Mouse (Mus musculus) kidney, adult 2 months (tissue): ENCODE data around the gene Aip.
"Not testable (repeated sequence)": the region's sequence is repeated elsewhere in the genome, so short reads cannot be mapped to it uniquely, and the experiment has no call there.

ENCODE experiments used
- CTCF ChIP-seq: fragments of 200-500 bp; conservative IDR thresholded peaks from 2 replicates; pipeline ENCODE4 v1.5.1; 2011; ENCODE audit warnings: low read depth, mild to moderate bottlenecking, control low read depth, low read length, moderate library complexity, mixed read lengths; ENCODE audit not compliant: insufficient read depth, insufficient read length
- POLR2A ChIP-seq: fragments of 200-500 bp; IDR thresholded peaks from one replicate; pipeline ENCODE4 v1.6.1; 2011; ENCODE audit warnings: low read depth, low read length, control low read depth

- TF ChIP-seq CTCF, POLR2A: not testable (repeated sequence)
Measured at GRCm38 (mm10) chr19:4135229-4135962, 9.7 kb upstream of the Aip start.
